Mouse (Mus musculus) spleen, adult 2 months (tissue): ENCODE data around the gene Apba1.

Source experiments
- CTCF ChIP-seq: fragments of 200-500 bp; IDR thresholded peaks from 2 replicates; pipeline ENCODE4 v1.5.1; 2011; ENCODE audit warnings: mild to moderate bottlenecking, inconsistent platforms; ENCODE audit not compliant: insufficient read depth, insufficient read length, insufficient replicate concordance; ENCODE audit errors: extremely low read depth
- POLR2A ChIP-seq: fragments of 200-500 bp; IDR thresholded peaks from 2 replicates; pipeline ENCODE4 v1.6.1; 2011; ENCODE audit warnings: low read depth, low read length, inconsistent platforms

- TF ChIP-seq POLR2A (no peak), CTCF (no peak)
Observed at GRCm38 (mm10) chr19:23946751-23947150, 188.1 kb downstream of the Apba1 start.
